Mouse (Mus musculus): ENCODE results near the gene Rhbdl2. TPM values are rescaled to one million over a fixed set of nuclear protein-coding genes. Genes with fewer than 3 reads are reported as not detected.

Gene Rhbdl2
- polyA plus RNA-seq, 2 experiments = not detected

GRCm38 (mm10) chr4:123842126-123842525 is 54.5 kb downstream of the Rhbdl2 start:
- Histone ChIP-seq H3K4me3 (ENCODE audit: insufficient read depth in 1 of 2, low read depth in 2 of 2, low read length in 2 of 2) (no peak overlapping the region), H3K4me2 (ENCODE audit: low read depth) (no peak overlapping the region), H3K4me1 (replicated peaks; ENCODE audit: control insufficient read depth in 2 of 2, insufficient read depth in 2 of 2, low read length in 1 of 2) (no peaks in the 10 kb centered on the region), H3K27ac (no peak overlapping the region), H3K9ac (replicated peaks) (no peak overlapping the region), H3K9me3 (ENCODE audit: control insufficient read depth, low read length) (no peaks in the 10 kb centered on the region), H3K27me3 (ENCODE audit: control insufficient read depth, insufficient read depth, low read length) (no peaks in the 10 kb centered on the region), H3K36me3 (replicated peaks; ENCODE audit: control insufficient read depth, insufficient read depth, low read depth) (no peaks in the 10 kb centered on the region)
- DNase-seq (ENCODE audit: low read depth in 3 of 3, low spot score in 3 of 3) (no peak), ATAC-seq (ENCODE audit: insufficient read depth) (no peak)
- no peak for TF ChIP-seq EP300 (IDR thresholded peaks at IDR 0.05; ENCODE audit: low read depth)
- TF ChIP-seq CTCF (IDR thresholded peaks at IDR 0.05; ENCODE audit: low read depth) = no peak
- 63% methylated on average over 8 of the region's 8 CpGs for WGBS (ENCODE audit: insufficient replicate concordance)

GRCm38 (mm10) chr4:123856888-123857287 is 69.2 kb downstream of the Rhbdl2 start:
- Histone ChIP-seq H3K9ac (replicated peaks) (no peak overlapping the region), H3K4me3 (ENCODE audit: insufficient read depth in 1 of 2, low read depth in 2 of 2, low read length in 2 of 2) (no peak overlapping the region), H3K9me3 (ENCODE audit: control insufficient read depth, low read length) (no peaks in the 10 kb centered on the region), H3K27me3 (ENCODE audit: control insufficient read depth, insufficient read depth, low read length) (no peaks in the 10 kb centered on the region), H3K36me3 (replicated peaks; ENCODE audit: control insufficient read depth, insufficient read depth, low read depth) (no peaks in the 10 kb centered on the region), H3K4me1 (replicated peaks; ENCODE audit: control insufficient read depth in 2 of 2, insufficient read depth in 2 of 2, low read length in 1 of 2) (no peaks in the 10 kb centered on the region), H3K4me2 (ENCODE audit: low read depth) (no peak overlapping the region), H3K27ac (no peak overlapping the region)
- 58% methylated on average over 4 of the region's 4 CpGs for WGBS (ENCODE audit: insufficient replicate concordance)
- TF ChIP-seq CTCF (IDR thresholded peaks at IDR 0.05; ENCODE audit: low read depth) (no peak), EP300 (IDR thresholded peaks at IDR 0.05; ENCODE audit: low read depth) (no peak)
- ATAC-seq (ENCODE audit: insufficient read depth) = no peak
- DNase-seq (ENCODE audit: low read depth in 3 of 3, low spot score in 3 of 3) = no peak

- Histone ChIP-seq H3K27me3 (ENCODE audit: control insufficient read depth, insufficient read depth, low read length) (no peaks in the 10 kb centered on the region), H3K4me2 (ENCODE audit: low read depth) (no peak overlapping the region), H3K9me3 (ENCODE audit: control insufficient read depth, low read length) (no peaks in the 10 kb centered on the region), H3K36me3 (replicated peaks; ENCODE audit: control insufficient read depth, insufficient read depth, low read depth) (no peaks in the 10 kb centered on the region), H3K4me3 (ENCODE audit: insufficient read depth in 1 of 2, low read depth in 2 of 2, low read length in 2 of 2) (no peak overlapping the region), H3K27ac (no peak overlapping the region), H3K4me1 (replicated peaks; ENCODE audit: control insufficient read depth in 2 of 2, insufficient read depth in 2 of 2, low read length in 1 of 2) (no peaks in the 10 kb centered on the region), H3K9ac (replicated peaks) (no peak overlapping the region)
- TF ChIP-seq EP300 (IDR thresholded peaks at IDR 0.05; ENCODE audit: low read depth) (no peak), CTCF (IDR thresholded peaks at IDR 0.05; ENCODE audit: low read depth) (no peak)
- WGBS (ENCODE audit: insufficient replicate concordance) = 61% methylated on average over 7 of the region's 7 CpGs
- DNase-seq (ENCODE audit: low read depth in 3 of 3, low spot score in 3 of 3) (no peak), ATAC-seq (ENCODE audit: insufficient read depth) (no peak)
Observed at GRCm38 (mm10) chr4:123858090-123858489, 70.4 kb downstream of the Rhbdl2 start.

GRCm38 (mm10) chr4:123859379-123859778 is 71.7 kb downstream of the Rhbdl2 start, which contains the start of gene 4933427I04Rik:
Gene 4933427I04Rik, plus strand, starts transcription at chr4:123859679.
- H3K4me3 ChIP-seq (ENCODE audit: insufficient read depth in 1 of 2, low read depth in 2 of 2, low read length in 2 of 2) = no peak within 1 kb of the TSS
- no peak for TF ChIP-seq EP300 (IDR thresholded peaks at IDR 0.05; ENCODE audit: low read depth)
- no peak within 1 kb of the TSS for H3K9ac ChIP-seq (replicated peaks)
- H3K27me3 ChIP-seq (ENCODE audit: control insufficient read depth, insufficient read depth, low read length) = no peaks in the 10 kb centered on the region
- no peak for DNase-seq (ENCODE audit: low read depth in 3 of 3, low spot score in 3 of 3)
- no peaks in the 10 kb centered on the region for H3K9me3 ChIP-seq (ENCODE audit: control insufficient read depth, low read length)
- 57% methylated on average over 3 of the region's 3 CpGs for WGBS (ENCODE audit: insufficient replicate concordance)
- no peak within 1 kb of the TSS for H3K27ac ChIP-seq
- H3K4me1 ChIP-seq (replicated peaks; ENCODE audit: control insufficient read depth in 2 of 2, insufficient read depth in 2 of 2, low read length in 1 of 2) = no peaks in the 10 kb centered on the region
- no peaks in the 10 kb centered on the region for H3K36me3 ChIP-seq (replicated peaks; ENCODE audit: control insufficient read depth, insufficient read depth, low read depth)
- H3K4me2 ChIP-seq (ENCODE audit: low read depth) = no peak within 1 kb of the TSS
- ATAC-seq (ENCODE audit: insufficient read depth) = no peak

- Histone ChIP-seq H3K4me2 (ENCODE audit: low read depth) (no peak overlapping the region), H3K27ac (no peak overlapping the region), H3K4me3 (ENCODE audit: insufficient read depth in 1 of 2, low read depth in 2 of 2, low read length in 2 of 2) (no peak overlapping the region), H3K27me3 (ENCODE audit: control insufficient read depth, insufficient read depth, low read length) (no peaks in the 10 kb centered on the region), H3K4me1 (replicated peaks; ENCODE audit: control insufficient read depth in 2 of 2, insufficient read depth in 2 of 2, low read length in 1 of 2) (no peaks in the 10 kb centered on the region), H3K9ac (replicated peaks) (no peak overlapping the region), H3K36me3 (replicated peaks; ENCODE audit: control insufficient read depth, insufficient read depth, low read depth) (no peaks in the 10 kb centered on the region), H3K9me3 (ENCODE audit: control insufficient read depth, low read length) (no peaks in the 10 kb centered on the region)
- TF ChIP-seq EP300 (IDR thresholded peaks at IDR 0.05; ENCODE audit: low read depth) = no peak
- TF ChIP-seq CTCF (IDR thresholded peaks at IDR 0.05; ENCODE audit: low read depth) = no peak
- ATAC-seq (ENCODE audit: insufficient read depth) (no peak), DNase-seq (ENCODE audit: low read depth in 3 of 3, low spot score in 3 of 3) (no peak)
- WGBS (ENCODE audit: insufficient replicate concordance) = 47% methylated on average over 2 of the region's 2 CpGs
Observed at GRCm38 (mm10) chr4:123859803-123860202, 72.1 kb downstream of the Rhbdl2 start.
